Mouse (Mus musculus): Measurements from ENCODE around the gene Wdfy4.

Gene Wdfy4

DNA sequence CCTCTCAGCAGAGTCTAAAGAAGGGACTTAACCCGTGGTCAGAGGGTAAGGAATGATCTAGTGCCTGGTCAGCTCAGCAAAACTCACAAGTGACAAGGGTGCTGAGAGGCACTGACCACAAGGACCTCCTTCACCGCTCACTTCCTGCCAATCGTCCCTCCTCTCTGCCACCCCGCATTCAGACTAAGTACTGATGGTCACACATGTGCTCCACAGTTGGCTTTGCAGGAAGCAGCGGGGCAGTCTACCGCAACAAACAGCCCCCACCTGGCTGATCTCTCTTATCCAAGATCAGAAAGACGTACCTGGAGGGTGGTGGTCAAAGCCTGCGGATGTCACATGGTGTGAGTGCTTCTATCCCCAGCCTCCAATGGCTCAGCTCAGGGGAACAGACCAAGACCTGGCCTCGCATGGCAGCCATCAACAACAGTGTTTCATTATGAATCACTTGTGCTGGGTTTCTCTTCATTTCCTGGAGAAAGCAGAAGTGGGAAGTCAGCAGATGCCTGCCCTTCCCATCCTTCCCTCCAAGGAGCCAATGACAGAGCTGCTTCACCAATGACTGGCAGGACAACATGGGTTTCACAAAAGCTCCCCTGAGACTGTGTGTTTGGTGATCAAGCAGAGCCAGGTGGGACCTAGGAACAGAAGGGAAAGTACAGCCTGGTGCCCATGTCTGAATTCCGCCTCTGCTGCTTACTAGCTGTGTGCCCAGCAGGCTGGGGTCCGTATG, at the start of gene Wdfy4:
Wdfy4 (minus strand) TSS at position 441 of the 733 bp plus-strand sequence.
- DNase-seq (ENCODE audit: extremely low spot score, low read depth, low spot score) = no peak

DNA sequence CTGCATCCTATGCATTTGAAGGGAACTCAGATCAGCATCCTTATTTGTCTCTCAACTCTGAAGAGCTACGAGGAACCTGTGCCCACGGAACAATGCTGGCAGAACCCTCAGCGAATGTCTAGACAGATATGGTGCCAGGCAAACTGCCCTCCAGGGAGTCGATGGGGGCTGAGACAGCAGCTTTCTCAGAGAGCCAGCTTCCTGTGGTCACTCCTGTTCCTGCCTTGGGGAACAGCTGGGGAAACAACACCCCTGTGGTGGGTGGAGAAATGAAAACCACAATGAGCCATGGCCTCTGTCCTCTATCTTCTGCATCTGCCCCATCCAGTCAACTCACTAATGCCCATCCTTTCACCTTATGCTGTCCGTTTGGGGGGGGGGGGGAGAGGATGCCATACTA, 46.7 kb upstream of the Wdfy4 start:
- no peak for DNase-seq (ENCODE audit: extremely low spot score, low read depth, low spot score)

- no peak for DNase-seq (ENCODE audit: extremely low spot score, low read depth, low spot score)
Measured at GRCm38 (mm10) chr14:33231311-33231710, 46.0 kb upstream of the Wdfy4 start.

DNA sequence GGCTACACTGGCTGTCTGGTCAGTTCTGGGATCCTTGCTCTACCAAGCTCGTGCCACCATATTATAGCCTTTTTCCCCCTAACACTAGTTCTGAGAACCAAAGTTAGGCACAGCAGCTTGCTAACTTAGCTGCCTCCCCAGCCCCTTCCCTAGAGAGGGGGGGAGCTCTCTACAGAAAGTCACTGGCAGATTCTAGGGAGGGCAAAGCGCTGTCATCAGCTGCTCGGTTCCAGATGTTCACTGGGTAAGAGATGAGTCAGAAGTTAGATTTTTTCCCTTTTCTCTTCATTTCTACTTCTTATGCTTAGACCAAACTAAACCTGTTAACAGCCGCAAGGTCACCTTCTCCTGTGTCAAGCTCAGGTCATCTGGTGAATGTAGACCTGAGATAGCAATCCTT, 45.4 kb upstream of the Wdfy4 start:
- DNase-seq (ENCODE audit: extremely low spot score, low read depth, low spot score) = no peak

- DNase-seq (ENCODE audit: extremely low spot score, low read depth, low spot score) = no peak
Measured at GRCm38 (mm10) chr14:33225235-33225634, 39.9 kb upstream of the Wdfy4 start.

GRCm38 (mm10) chr14:33216343-33217208, 31.3 kb upstream of the Wdfy4 start:
- no peak for DNase-seq (ENCODE audit: extremely low spot score, low read depth, low spot score)

DNA sequence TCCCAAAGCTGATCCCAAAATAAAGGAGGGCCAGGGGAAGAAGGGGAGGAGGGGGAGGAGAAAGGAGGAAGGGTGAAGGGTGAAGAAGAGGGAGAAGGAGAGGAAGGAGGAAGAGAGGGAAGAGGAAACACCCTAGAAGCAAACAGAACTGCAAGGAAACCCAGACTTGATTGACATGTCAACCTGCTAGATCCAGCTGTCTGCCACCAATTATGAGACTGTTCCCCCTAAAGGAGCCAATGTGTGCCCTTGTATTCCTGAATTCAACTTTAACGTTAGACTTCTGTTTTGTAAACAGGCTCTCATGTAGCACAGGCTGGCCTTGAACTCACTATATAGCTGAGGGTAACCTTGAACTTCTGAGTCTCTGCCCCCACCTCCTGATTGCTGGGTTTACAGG, 29.9 kb upstream of the Wdfy4 start:
- no peak for DNase-seq (ENCODE audit: extremely low spot score, low read depth, low spot score)

DNA sequence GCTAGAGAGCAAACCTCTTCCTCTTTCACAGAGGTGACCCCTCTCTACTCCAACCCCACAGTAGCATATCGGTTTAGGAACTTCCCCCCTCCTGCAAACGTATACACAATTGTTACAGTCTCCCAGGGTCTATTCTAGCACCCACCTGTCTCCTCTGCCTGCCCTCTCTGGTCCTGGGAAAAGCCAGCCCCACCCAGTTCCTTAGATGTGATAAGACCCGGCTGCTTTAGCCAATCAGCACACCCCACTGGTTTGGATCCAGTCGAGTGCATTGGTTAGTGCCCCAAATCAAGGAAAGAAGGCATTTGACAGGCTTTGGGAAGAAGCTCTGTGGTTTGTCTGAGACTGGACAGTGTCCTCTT, 29.4 kb upstream of the Wdfy4 start:
- no peak for DNase-seq (ENCODE audit: extremely low spot score, low read depth, low spot score)

DNA sequence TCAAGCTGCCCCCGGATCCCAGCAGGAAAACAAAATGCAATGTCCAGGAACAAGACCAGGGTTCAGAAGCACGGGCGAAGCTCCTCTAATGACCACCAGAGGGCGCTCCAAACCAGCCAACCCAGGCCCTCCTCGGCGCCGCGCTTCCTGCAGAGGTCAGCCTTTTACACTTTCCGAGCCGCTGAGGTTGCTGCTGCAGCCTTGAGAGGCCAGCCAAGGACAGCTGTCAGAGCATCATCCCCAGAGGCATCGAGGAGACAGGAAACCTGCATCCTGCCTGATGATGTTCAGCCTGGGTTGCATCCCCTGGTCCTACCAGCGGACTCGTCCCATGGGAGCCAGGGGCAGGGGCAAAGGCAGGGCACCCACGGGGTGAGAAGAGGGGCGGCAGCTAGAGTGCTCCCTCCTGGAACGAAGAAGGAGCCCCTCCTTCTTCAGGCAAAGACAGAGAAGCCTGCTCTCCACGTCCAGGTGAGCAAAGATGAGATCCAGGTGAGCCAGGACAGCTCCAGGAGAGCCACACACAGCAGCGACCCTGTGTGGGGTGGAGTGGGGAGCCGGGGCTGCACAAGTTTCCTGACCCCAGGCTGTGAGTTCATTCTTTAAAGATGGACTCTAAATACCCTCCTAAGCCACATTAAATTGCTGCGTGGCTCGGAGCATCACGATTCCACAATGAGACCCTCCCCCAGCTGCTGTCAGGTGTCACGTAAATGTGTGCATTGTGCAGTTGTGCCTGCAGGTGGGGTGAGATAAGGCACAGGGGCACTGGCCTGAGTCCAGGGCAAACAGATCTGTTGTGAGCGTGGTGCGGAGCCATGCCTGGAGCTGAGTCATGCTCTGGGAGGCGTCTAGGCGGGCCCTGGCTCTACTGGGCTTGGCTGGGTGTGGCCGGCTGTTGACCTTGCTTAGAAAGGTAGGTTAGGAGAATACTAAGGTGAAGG, 28.8 kb upstream of the Wdfy4 start, which contains the start of gene Arhgap22:
Arhgap22 (plus strand) TSS at position 204 of the 944 bp plus-strand sequence.
- peak; percentile 52 for DNase-seq (ENCODE audit: extremely low spot score, low read depth, low spot score)

DNA sequence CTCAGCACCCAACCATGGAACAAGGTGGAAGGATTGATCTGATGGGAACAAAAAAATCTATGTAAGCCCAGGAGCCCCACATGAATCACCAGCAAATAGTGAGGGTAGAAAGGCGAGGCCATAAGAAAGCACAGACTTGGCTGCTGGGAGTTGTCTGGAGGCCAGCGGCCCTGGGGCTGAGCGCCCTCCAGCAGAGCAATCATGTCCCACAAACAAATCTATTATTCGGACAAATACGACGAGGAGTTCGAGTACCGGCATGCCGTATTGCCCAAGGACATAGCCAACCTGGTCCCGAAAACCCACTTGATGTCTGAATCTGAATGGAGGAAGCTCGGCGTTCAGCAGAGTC, 27.6 kb upstream of the Wdfy4 start:
- DNase-seq (ENCODE audit: extremely low spot score, low read depth, low spot score) = no peak

GRCm38 (mm10) chr14:33212271-33212957, 27.1 kb upstream of the Wdfy4 start:
- DNase-seq (ENCODE audit: extremely low spot score, low read depth, low spot score) = no peak

DNA sequence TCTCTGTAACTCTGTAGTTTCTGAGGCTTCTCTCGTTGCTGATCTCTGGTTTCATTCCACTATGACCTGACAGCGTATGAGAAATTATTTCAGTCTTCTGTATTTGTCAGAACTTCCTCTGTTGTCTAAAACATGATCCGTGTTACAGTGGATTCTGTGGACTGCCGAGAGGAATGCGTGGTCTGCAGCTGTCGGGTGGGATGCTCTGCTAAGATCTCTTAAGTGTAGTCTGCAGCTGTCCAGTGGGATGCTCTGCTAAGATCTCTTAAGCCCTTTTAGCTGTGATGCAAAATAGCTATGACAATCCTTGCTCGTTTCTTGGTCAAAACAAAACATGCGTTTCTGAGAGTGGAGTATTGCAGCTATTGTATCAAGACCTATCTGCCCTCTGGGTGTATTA, 25.5 kb upstream of the Wdfy4 start:
- DNase-seq (ENCODE audit: extremely low spot score, low read depth, low spot score) = no peak

- DNase-seq (ENCODE audit: extremely low spot score, low read depth, low spot score) = no peak
Measured at GRCm38 (mm10) chr14:33208331-33208730, 23.0 kb upstream of the Wdfy4 start.

DNA sequence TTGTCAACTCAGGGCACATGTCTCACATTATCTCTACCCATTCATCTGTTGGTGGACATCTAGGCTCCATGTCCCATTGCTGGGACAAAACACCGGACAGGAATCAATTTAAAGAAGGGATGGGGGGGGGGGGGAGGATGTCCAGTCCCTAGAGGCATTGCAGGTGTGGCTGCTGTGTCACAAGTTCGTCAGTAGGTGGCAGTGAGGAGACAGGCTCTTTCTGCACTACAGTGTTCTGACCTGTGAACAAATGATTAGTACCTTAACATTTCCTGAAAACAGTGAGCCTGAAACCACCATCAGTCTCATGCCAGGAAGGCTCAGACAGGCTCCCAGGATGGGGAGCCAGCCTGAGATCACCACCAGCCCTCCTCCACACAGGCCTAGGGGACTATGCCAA, 21.7 kb upstream of the Wdfy4 start:
- DNase-seq (ENCODE audit: extremely low spot score, low read depth, low spot score) = no peak

DNA sequence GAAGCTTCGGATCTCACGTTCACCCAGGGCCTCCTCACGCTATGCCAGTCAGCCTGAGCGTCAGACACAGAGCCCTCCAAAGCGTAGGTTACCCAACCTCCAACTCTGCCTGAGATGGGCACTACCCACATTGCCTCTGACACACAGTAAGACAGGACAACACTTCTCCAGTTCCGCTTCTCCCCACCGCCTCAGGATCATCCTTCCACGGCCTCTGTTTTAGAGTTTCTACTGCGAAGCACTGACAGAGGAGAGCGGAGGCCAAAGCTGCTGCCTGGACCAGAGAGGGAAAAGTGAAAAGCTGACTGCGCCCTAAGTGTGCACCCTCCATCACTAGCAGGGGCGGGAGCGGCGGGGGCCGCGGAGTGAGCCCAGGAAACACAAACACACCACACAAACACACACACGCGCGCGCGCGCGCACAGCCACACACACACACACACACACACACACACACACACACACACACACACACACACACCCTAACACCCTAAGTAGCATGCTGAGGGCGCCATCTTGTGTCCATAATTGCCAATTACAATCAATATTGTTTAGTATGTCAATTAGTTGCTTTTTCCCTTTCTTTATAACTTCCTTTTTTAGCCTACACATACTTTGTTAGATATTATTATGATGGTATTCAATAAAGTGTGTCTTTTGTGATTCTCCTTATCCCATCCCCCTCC, 20.1 kb upstream of the Wdfy4 start:
- DNase-seq (ENCODE audit: extremely low spot score, low read depth, low spot score) = no peak

GRCm38 (mm10) chr14:33203777-33204176, 18.5 kb upstream of the Wdfy4 start:
- no peak for DNase-seq (ENCODE audit: extremely low spot score, low read depth, low spot score)

DNA sequence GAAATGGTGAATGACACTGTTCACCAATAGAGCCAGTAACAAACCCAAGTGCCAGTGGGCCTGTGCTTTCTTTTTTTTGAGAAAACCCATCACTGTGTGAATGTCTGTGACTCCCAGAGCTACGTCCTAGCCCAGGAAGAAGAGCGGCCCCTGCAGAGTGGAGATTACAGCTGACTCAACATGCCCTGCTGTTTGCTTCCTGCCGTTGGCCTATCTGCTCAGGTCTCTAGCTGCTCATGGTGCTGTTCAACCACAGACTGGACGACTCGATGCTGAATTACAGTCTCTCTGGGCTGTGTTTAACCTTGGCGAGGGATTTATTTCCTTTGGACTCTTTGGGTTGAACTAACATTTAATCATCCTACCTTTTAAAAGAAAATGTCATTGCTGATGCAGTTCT, 17.6 kb upstream of the Wdfy4 start:
- no peak for DNase-seq (ENCODE audit: extremely low spot score, low read depth, low spot score)

DNA sequence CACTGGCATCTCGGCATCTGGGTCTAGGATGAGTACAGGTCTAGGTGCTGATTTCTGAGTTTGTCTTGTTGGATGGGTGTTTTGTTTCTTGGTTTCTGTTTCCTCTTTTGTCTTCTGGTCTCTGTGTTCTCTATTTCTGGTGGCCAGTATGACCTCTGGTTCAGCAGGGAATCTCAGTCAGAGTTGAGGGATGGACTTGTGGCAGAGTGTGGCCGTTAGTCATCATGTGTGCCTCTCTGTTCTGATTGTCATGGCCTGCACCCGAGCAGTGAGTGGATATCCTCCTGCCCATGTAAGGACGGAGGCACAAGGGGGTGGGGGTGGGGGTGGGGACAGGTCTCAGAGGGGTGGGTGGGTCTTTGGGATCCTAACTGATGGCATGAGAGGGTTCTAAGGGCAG, 16.9 kb upstream of the Wdfy4 start:
- DNase-seq (ENCODE audit: extremely low spot score, low read depth, low spot score) = no peak

- no peak for DNase-seq (ENCODE audit: extremely low spot score, low read depth, low spot score)
Measured at GRCm38 (mm10) chr14:33194241-33194640, 8.9 kb upstream of the Wdfy4 start.

GRCm38 (mm10) chr14:33193762-33194161, 8.5 kb upstream of the Wdfy4 start:
- no peak for DNase-seq (ENCODE audit: extremely low spot score, low read depth, low spot score)
